Mouse (Mus musculus) v-Abl transformed pro-B cells (cell line): ENCODE results near the gene Ddx19a.
"Not testable (repeated sequence)": the region's sequence is repeated elsewhere in the genome, so short reads cannot be mapped to it uniquely, and the experiment has no call there.

ENCODE experiments used
- in situ Hi-C, 2 experiments: fragments of 400-800 bp; cut with MboI; formaldehyde crosslinking; loops; one replicate each; pipeline ENCODE4 v1.15.1; 2025; ENCODE audit not compliant: unreplicated experiment in 2 of 2

Ddx19a gene

DNA sequence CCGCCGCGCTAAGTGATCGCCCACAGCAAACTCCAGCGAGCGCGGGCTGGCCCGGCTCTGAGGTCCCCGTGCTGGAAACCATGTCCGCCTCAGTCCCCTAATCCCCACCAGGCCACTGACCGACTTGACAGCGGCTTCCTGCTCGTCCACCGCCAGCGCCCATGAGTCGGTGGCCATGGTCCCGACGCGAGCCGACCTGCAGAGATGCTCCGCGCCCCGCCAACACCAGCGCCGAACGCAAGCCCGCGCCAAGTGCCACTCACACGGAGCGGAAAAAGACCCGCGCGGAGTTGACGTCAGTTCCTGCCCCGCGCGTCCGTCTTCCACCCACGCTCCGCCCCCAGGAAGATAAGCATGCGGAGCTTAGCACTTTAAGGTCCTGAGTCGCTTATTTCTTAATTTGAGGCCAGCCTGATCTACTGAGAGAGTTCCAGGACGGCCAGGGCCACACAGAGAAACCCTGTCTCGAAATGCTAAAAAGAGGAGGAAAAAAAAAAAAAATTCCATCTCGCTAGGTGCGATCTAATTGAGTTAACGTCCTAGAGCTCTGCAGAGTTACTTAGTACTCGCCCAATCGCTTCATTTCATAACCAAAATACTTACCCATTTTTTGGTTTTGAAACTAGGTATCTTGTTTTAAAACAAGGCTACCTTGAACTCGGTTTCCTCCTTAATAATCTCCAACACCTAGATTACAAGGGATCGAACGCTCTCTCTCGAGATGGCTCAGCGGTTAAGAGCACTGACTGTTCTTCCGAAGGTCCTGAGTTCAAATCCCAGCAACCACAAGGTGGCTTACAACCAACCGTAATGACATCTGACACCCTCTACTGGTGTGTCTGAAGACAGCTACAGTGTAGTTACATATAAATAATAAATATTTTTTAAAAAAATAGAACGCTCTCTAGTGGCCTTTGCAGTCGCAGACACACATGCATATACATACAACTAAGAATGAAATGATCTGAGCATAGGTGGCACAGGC is at the start of gene Ddx19a:
Ddx19a (minus strand) TSS at position 254 of the 985 bp plus-strand sequence.
- in situ Hi-C loops, result loop anchor here in 1 of 2 experiments (5.0 kb wide), 1 partner anchor 39 kb away; no protein-coding TSS in a partner anchor

GRCm38 (mm10) chr8:111044003-111044734 is 46.6 kb upstream of the Ddx19a start:
- in situ Hi-C loops, result no loop called here

DNA sequence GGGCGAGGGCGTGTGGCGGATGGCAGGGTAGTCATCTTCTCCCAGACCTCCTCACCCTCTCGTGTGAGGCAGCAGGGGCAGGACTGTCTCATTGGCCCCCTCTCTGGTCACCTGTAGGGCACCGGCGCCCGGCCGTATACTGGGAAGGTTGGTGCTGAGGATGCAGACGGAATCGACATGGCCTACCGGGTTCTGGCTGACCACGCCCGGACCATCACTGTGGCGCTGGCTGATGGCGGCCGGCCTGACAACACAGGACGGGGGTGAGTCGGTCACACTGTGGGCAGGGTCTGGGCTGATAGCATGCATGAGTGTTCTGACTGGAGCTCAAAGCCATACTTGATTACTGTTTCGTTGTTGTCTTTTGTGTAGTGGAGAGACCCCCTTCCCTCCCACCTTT is 44.9 kb upstream of the Ddx19a start:
- in situ Hi-C loops, result no loop called here

- in situ Hi-C loops, result loop anchor here in 1 of 2 experiments (5.0 kb wide), 1 partner anchor 39 kb away; the partner anchor contains the start of gene Ddx19a
These were observed 39.0 kb upstream of the Ddx19a start for GRCm38 (mm10) chr8:111036591-111036990.

DNA sequence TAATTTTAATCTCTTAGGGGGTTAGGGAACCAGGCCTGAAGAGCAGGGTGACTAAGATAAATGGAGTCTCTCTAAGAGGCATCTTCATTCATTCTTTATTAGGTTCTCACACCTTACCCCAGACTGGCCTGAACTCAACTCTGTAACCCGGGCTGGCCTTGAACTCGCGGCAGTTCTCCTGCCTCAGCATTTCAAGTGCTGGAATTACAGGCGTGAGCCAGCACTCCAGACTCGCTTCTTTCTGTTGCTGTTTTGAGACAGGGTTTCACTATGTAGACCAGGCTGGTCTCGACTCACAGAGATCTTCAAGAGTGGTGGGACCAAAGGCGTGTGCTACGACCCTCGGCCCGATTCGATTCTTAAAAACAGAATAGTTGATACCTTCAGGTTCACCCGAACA is 36.7 kb upstream of the Ddx19a start:
- in situ Hi-C loops, result no loop called here

DNA sequence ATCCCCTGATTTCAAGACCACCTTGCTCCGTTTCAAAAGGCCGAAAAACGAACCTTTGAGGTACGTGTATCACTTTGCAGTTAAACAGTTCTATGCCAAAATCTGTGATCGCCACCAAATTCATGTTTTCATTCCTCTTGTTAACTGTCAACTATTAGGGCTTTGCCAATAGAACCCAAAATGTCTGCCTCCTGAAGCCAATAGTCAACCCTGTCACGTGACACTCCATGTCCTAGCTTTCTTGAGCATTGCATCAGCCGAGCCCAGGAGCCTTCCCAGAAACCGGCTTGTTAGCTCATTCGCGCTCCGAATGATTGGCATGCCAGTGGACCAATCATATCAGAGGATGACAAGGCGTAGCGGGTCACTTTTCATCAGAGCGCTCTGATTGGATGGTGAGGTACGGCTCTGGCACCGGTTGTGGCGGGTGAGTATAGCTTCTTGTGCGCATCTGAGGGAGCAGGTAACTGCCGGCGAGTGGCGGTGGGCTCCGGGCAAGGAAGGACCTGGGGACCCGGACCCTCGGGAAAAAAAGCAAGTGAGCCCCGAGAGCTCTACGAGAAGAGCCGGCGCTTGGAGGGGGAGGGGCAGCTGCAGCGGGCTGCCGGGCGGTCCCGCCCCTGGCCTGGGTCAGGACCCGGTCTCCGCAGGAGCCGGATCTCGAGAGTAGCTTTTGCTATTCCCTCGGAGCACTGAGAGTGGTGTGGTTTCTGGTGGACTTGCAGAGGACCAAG is 36.0 kb upstream of the Ddx19a start:
- in situ Hi-C loops, result no loop called here

GRCm38 (mm10) chr8:111032916-111033315 is 35.3 kb upstream of the Ddx19a start, which contains the start of gene Aars:
Aars (plus strand) TSS chr8:111033144.
- in situ Hi-C loops, result no loop called here

DNA sequence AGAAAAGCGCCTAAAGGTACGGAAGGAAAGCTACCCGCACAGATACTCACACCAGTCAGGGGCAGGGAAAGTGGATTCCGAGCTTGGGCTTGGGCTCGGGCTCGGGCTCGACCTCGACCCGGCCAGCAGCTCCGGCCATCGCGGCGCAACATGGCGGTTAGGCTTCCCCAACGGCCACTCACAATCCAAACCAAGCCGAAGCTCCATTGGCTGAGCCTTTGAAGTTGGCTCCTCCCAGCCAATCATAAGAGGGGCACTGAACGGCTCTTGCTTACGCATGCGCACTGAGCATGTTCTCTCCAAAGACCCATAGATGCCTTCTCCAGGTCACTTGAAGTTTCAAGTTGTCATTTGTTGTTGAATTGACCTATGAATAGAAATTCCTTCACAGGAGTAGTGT is 34.0 kb upstream of the Ddx19a start, which contains the start of gene Ddx19b:
Ddx19b (minus strand) TSS at position 180 of the 400 bp plus-strand sequence.
- in situ Hi-C loops, result no loop called here

DNA sequence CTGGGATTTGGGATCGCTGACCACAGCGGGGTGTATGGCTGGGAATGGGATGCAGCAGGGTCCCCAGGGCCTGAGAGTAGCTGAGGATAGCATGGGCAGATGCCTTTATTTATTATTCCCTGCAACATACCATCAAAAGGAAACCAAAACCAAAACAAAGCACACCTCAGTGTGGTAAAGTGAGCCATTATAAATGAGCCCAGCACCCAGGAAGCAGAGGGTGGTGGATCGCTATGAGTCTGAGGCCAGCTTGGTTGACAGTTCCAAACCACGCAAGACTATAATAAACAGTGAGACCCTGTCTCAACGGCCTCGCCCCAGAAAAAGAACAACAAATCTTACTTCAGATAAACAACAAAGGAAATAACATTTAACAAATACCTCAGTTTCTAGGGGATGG is 32.4 kb upstream of the Ddx19a start:
- in situ Hi-C loops, result no loop called here

- in situ Hi-C loops, result no loop called here
These were observed 32.0 kb upstream of the Ddx19a start for GRCm38 (mm10) chr8:111029589-111029988.

DNA sequence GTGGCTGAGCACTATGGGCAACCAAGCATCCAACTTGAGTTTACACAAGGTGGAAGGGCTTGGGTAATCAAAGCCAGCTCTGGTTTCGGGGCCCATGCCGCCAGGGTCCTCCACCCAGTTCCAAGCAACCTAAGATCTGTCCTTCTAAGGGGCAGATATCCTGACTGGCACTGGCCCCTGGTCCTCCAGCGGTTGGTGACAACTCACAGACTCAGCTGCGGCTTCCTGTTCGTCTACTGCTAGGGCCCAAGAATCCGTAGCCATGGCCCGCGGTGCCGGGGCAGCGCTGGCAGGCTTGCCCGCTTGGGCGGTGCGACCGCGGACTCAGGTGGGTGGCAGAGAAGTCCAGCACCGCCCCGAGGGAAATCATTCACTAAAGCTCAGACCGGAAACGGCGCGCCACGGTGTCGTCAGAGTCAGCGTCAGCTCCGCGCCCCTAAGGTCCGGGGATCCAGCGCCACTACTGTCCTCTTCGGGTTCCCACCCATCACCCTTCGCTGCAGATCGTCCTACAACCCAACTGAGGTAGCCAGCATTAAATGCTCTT is 29.9 kb upstream of the Ddx19a start:
- in situ Hi-C loops, result no loop called here

DNA sequence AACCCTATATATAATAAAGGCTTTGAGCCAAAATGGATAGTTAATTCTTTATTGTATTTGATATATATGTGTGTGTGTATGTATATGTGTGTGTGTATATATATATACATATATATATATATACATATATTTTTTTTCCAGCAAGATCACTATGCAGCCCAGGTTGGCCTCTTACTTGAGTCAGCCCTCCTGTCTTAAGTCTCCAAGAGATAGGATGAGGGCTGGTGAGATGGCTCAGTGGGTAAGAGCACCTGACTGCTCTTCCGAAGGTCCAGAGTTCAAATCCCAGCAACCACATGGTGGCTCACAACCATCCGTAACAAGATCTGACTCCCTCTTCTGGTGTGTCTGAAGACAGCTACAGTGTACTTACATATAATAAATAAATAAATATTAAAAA is 29.0 kb upstream of the Ddx19a start:
- in situ Hi-C loops, result not testable (repeated sequence)

- in situ Hi-C loops, result not testable (repeated sequence)
These were observed 12.8 kb upstream of the Ddx19a start for GRCm38 (mm10) chr8:111010230-111010991.

DNA sequence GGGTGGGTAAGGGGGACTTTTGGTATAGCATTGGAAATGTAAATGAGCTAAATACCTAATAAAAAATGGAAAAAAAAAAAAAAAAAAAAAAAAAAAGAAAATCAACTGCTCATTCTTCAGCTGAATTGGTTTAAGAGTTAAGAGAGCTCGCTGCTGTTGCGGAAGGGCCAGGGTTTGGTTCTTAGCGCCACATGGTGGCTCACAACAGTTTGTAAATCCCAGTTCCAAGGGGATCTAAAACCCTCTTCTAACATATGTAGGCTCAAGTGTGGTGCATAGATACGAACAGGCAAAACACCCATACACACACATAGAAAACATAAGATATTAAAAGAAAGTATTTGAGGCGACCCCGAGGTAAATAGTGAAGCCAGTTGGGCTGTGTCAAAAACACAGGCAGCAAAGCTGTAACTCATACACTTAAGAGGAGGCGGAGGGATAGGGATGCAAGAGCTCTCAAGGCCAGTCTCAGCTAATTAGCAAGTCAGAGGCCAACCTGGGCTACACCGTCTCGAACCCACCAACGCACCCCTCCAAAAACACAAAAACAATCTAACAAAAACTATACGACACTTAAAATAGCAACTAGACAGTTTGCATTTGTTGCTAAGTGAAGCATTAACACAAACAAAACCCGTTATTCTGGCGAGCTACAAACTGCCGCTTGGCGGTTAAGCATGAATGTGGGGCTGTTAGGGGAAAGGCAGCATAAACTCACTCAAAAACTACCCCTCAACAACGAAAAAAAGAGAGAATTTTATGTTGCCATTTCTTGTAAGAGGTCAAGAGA is 764 bp downstream of the Ddx19a start:
- in situ Hi-C loops, result loop anchor here in 1 of 2 experiments (5.0 kb wide), 1 partner anchor 40 kb away; no protein-coding TSS in a partner anchor

GRCm38 (mm10) chr8:110990017-110990416 is 7.6 kb downstream of the Ddx19a start:
- in situ Hi-C loops, result no loop called here

DNA sequence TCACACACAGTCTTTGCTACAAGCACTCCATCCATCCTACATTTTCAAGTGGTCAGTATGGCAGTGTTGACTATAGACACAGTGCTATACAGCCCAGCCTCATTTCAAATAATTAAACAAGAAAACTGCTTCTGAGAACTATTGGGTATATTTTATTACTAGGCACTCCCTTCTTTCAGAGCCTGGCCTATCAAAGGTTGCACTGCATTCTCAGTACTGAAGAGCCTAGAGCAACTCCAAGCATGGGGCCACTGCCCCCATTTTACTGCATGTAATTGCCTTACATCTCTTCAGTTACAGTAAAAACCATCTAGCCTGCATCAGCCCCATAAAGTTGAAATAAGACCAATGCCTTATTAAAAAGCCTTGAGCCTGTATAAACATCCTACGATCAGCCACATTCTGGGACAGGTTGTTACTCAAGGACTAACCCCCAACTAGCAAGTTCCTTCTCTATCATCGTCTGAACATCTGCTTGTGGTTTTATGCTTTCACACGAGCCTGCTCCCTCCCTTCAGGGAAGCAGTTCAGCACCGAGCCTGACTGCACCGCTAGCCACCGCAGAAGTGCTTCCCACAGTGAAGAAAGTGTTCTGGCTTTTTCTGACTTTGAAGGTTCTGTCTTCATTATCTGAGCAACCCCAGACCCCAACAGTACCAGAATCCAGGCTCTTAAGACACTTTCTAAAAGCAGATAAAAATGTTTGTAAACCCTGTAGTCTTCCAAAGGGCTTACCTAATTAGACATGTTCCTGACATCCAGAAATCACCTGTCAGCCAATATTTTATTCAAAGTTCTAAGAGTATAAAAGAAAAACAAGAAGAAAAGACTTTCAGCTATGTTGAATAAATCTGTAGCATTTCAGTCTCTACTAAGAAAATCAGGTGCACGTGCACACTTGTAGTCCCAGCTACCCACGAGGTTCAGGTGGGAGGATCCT is 9.5 kb downstream of the Ddx19a start:
- in situ Hi-C loops, result loop anchor here in 1 of 2 experiments (5.0 kb wide), 1 partner anchor 59 kb away; no protein-coding TSS in a partner anchor

GRCm38 (mm10) chr8:110981304-110981703 is 16.3 kb downstream of the Ddx19a start:
- in situ Hi-C loops, result no loop called here
